Mouse (Mus musculus) naive thymus-derived CD4-positive, alpha-beta T cell, adult 5 months (primary cell): ENCODE data around the gene Trim62. TPM values are rescaled to one million over a fixed set of nuclear protein-coding genes. Genes with fewer than 3 reads are reported as not detected.

ENCODE experiments used
- polyA plus RNA-seq: library from polyadenylated mRNA; unstranded; fragments of 100-300 nt; shearing (Covaris generic); gene quantifications from one replicate; pipeline ENCODE4 v1.2.1, GENCODE M21; 2017

The Trim62 gene
- polyA plus RNA-seq = 9.0 TPM

GRCm38 (mm10) chr4:128883379-128883781 lies at the start of gene Trim62:
Gene Trim62 (plus strand): TSS chr4:128883580.

Other genes starting within 250 kb of the Trim62 start
- gene Phc2, start 228.9 kb upstream of the Trim62 start, polyA plus RNA-seq = 140 TPM
- not detected for gene A3galt2, start 128.2 kb upstream of the Trim62 start, polyA plus RNA-seq
- gene Zfp362, start 77.5 kb upstream of the Trim62 start, polyA plus RNA-seq = 19.3 TPM
- 0.42 TPM for gene Azin2, start 78.9 kb downstream of the Trim62 start, polyA plus RNA-seq
- gene Ak2, start 108.4 kb downstream of the Trim62 start, polyA plus RNA-seq = 84.4 TPM
- gene Rnf19b, start 174.7 kb downstream of the Trim62 start, polyA plus RNA-seq = 41.9 TPM
- not detected for gene Tmem54, start 222.0 kb downstream of the Trim62 start, polyA plus RNA-seq
- gene Hpca, start 238.5 kb downstream of the Trim62 start, polyA plus RNA-seq = not detected